Mouse (Mus musculus) bone marrow macrophage, adult 2 months (primary cell): ENCODE results near the gene Psme4.

ENCODE experiments used
- CTCF ChIP-seq: IDR thresholded peaks from 2 replicates; pipeline ENCODE4 v1.5.1; 2012; ENCODE audit warnings: low read depth, mild to moderate bottlenecking, low read length, moderate library complexity
- POLR2A ChIP-seq: IDR thresholded peaks from 2 replicates; pipeline ENCODE4 v1.6.1; 2012; ENCODE audit warnings: mild to moderate bottlenecking, low read depth, low read length, borderline replicate concordance

GRCm38 (mm10) chr11:30838793-30839192 is 67.3 kb downstream of the Psme4 start:
- TF ChIP-seq POLR2A = no peak
- no peak for TF ChIP-seq CTCF
